Mouse (Mus musculus) embryonic stem cell, embryonic (primary cell): ENCODE results near the gene Cchcr1.

Experiments used
- CTCF ChIA-PET, 4 experiments: fragments of 300-600 bp in 2 of 4; fragments of 350-600 bp in 2 of 4; sonication (Branson Sonifier 250); formaldehyde crosslinking; loops; one replicate each; lab custom pipeline; 2022; ENCODE audit warnings: inconsistent platforms in 2 of 4; lab: Charles Lee
- POLR2A ChIA-PET, 4 experiments: fragments of 300-600 bp in 2 of 4; fragments of 350-600 bp in 2 of 4; sonication (Branson Sonifier 250); formaldehyde crosslinking; loops; one replicate each; lab custom pipeline; 2022; ENCODE audit warnings: antibody characterized with exemption in 4 of 4, inconsistent platforms in 1 of 4; lab: Charles Lee

The Cchcr1 gene

GRCm38 (mm10) chr17:35516652-35517500 lies at the start of gene Cchcr1, which contains the start of gene Tcf19:
Cchcr1 (plus strand) TSS chr17:35517100.
Tcf19 (minus strand) TSS chr17:35516824.
- CTCF ChIA-PET: interaction anchor here in 3 of 4 experiments (0.5 to 2.5 kb wide), 14 partner anchors 9 to 258 kb away, joined by 3 to 12 read pairs (median 4); partner anchors contain the start of gene Pou5f1 (in 1 of the 3)
- POLR2A ChIA-PET: interaction anchor here in 3 of 4 experiments (0.7 to 20.8 kb wide), 28 partner anchors 7 to 399 kb away, joined by 3 to 630 read pairs (median 6); partner anchors contain the start of genes Psors1c2 (in 3 of the 3), Pou5f1 (in 2 of the 3) and Ier3 (in 1 of the 3)

- CTCF ChIA-PET: interaction anchor here in 2 of 4 experiments (0.6 to 1.1 kb wide), 3 partner anchors 260 to 1490 kb away, joined by 3 to 9 read pairs (median 3); no protein-coding TSS in a partner anchor
- POLR2A ChIA-PET: interaction anchor here in 1 of 4 experiments (0.9 kb wide), 1 partner anchor 33 kb away, joined by 3 read pairs; no protein-coding TSS in a partner anchor
These were observed 48.0 kb upstream of the Cchcr1 start for GRCm38 (mm10) chr17:35468936-35469335.

- POLR2A ChIA-PET: interaction anchor here in 2 of 4 experiments (0.5 to 0.9 kb wide), 2 partner anchors 32 to 528 kb away, joined by 3 read pairs; no protein-coding TSS in a partner anchor
- CTCF ChIA-PET: interaction anchor here in 1 of 4 experiments (0.7 kb wide), 1 partner anchor 106 kb away, joined by 6 read pairs; no protein-coding TSS in a partner anchor
These were observed 46.8 kb upstream of the Cchcr1 start, which contains the start of gene H2-Q10 for GRCm38 (mm10) chr17:35469842-35470751. H2-Q10 (plus strand) TSS chr17:35470089.

GRCm38 (mm10) chr17:35484066-35484465 lies 32.8 kb upstream of the Cchcr1 start:
- ChIA-PET POLR2A (interaction anchor here in 3 of 4 experiments (0.9 to 24.5 kb wide), 11 partner anchors 8 to 95 kb away, joined by 3 to 630 read pairs (median 5); partner anchors contain the start of genes Pou5f1 (in 2 of the 3), Cchcr1 (in 1 of the 3), Psors1c2 (in 1 of the 3) and Tcf19 (in 1 of the 3)), CTCF (interaction anchor here (0.5 to 4.3 kb wide), 41 partner anchors 8 to 765 kb away, joined by 3 to 46 read pairs (median 4); partner anchors contain the start of genes Cchcr1 (in 1 of the 4), Pou5f1 (in 1 of the 4) and Tcf19 (in 1 of the 4))

- ChIA-PET CTCF (interaction anchor here (0.5 to 4.3 kb wide), 25 partner anchors 9 to 402 kb away, joined by 3 to 46 read pairs (median 4); partner anchors contain the start of genes Cchcr1 (in 1 of the 4), Flot1 (in 1 of the 4), Pou5f1 (in 1 of the 4) and Tcf19 (in 1 of the 4)), POLR2A (interaction anchor here (0.5 to 24.5 kb wide), 17 partner anchors 8 to 352 kb away, joined by 3 to 630 read pairs (median 5); partner anchors contain the start of genes Pou5f1 (in 3 of the 4), Cchcr1 (in 1 of the 4) and Tcf19 (in 1 of the 4))
These were observed 31.2 kb upstream of the Cchcr1 start for GRCm38 (mm10) chr17:35485702-35486101.

- POLR2A ChIA-PET: interaction anchor here (0.6 to 24.5 kb wide), 11 partner anchors 10 to 192 kb away, joined by 3 to 630 read pairs (median 9); partner anchors contain the start of genes Pou5f1 (in 2 of the 4), Cchcr1 (in 1 of the 4) and Tcf19 (in 1 of the 4)
These were observed 30.2 kb upstream of the Cchcr1 start for GRCm38 (mm10) chr17:35486726-35487125.

GRCm38 (mm10) chr17:35488041-35488440 lies 28.9 kb upstream of the Cchcr1 start:
- ChIA-PET POLR2A (interaction anchor here in 3 of 4 experiments (0.6 to 24.5 kb wide), 20 partner anchors 9 to 349 kb away, joined by 3 to 630 read pairs (median 5); partner anchors contain the start of genes Pou5f1 (in 3 of the 3), Cchcr1 (in 2 of the 3), Tcf19 (in 2 of the 3) and Cdsn (in 1 of the 3)), CTCF (interaction anchor here (0.6 to 3.8 kb wide), 24 partner anchors 9 to 301 kb away, joined by 3 to 36 read pairs (median 5); partner anchors contain the start of gene Pou5f1 (in 1 of the 4))

More at GRCm38 (mm10) chr17:35486726-35487125, 30.2 kb upstream of the Cchcr1 start:
- CTCF ChIA-PET: interaction anchor here in 3 of 4 experiments (0.6 to 4.3 kb wide), 8 partner anchors 17 to 257 kb away, joined by 3 to 46 read pairs (median 9); partner anchors contain the start of gene Pou5f1 (in 1 of the 3)

GRCm38 (mm10) chr17:35490320-35490719 lies 26.6 kb upstream of the Cchcr1 start:
- POLR2A ChIA-PET: interaction anchor here (0.7 to 24.5 kb wide), 29 partner anchors 10 to 103 kb away, joined by 3 to 630 read pairs (median 5); partner anchors contain the start of genes Pou5f1 (in 3 of the 4), Tcf19 (in 3 of the 4), Cchcr1 (in 2 of the 4) and Cdsn (in 1 of the 4)
- CTCF ChIA-PET: interaction anchor here (0.6 to 3.8 kb wide), 26 partner anchors 12 to 382 kb away, joined by 3 to 36 read pairs (median 5); partner anchors contain the start of genes Pou5f1 (in 1 of the 4) and Psors1c2 (in 1 of the 4)

GRCm38 (mm10) chr17:35497124-35497523 lies 19.8 kb upstream of the Cchcr1 start:
- POLR2A ChIA-PET: interaction anchor here (0.6 to 24.5 kb wide), 19 partner anchors 8 to 98 kb away, joined by 3 to 630 read pairs (median 5); partner anchors contain the start of genes Cchcr1 (in 2 of the 4), Pou5f1 (in 2 of the 4), Psors1c2 (in 1 of the 4) and Tcf19 (in 1 of the 4)
- CTCF ChIA-PET: interaction anchor here in 3 of 4 experiments (0.6 to 3.3 kb wide), 24 partner anchors 7 to 267 kb away, joined by 3 to 46 read pairs (median 5); partner anchors contain the start of genes Cchcr1 (in 1 of the 3) and Ddr1 (in 1 of the 3)

- CTCF ChIA-PET: interaction anchor here (0.6 to 6.3 kb wide), 19 partner anchors 11 to 271 kb away, joined by 3 to 52 read pairs (median 5); no protein-coding TSS in a partner anchor
- POLR2A ChIA-PET: interaction anchor here in 3 of 4 experiments (0.6 to 24.5 kb wide), 39 partner anchors 7 to 428 kb away, joined by 3 to 630 read pairs (median 4); partner anchors contain the start of genes Cchcr1 (in 3 of the 3), Tcf19 (in 3 of the 3), Ddx39b (in 1 of the 3) and H2-Q10 (in 1 of the 3)
These were observed 14.7 kb upstream of the Cchcr1 start for GRCm38 (mm10) chr17:35502226-35502625.

- ChIA-PET CTCF (interaction anchor here in 3 of 4 experiments (0.6 to 6.3 kb wide), 15 partner anchors 10 to 271 kb away, joined by 3 to 52 read pairs (median 5); no protein-coding TSS in a partner anchor), POLR2A (interaction anchor here in 3 of 4 experiments (0.6 to 24.5 kb wide), 35 partner anchors 7 to 760 kb away, joined by 3 to 630 read pairs (median 5); partner anchors contain the start of genes Cchcr1 (in 3 of the 3), Tcf19 (in 3 of the 3), Ddx39b (in 1 of the 3) and H2-Q10 (in 1 of the 3))
These were observed 14.1 kb upstream of the Cchcr1 start for GRCm38 (mm10) chr17:35502762-35503161.

- POLR2A ChIA-PET: interaction anchor here (0.5 to 24.5 kb wide), 34 partner anchors 5 to 1548 kb away, joined by 3 to 630 read pairs (median 5); partner anchors contain the start of genes Cchcr1 (in 2 of the 4), Ier3 (in 2 of the 4), Tcf19 (in 2 of the 4) and Pou5f1 (in 1 of the 4)
- CTCF ChIA-PET: interaction anchor here in 2 of 4 experiments (0.6 to 6.3 kb wide), 14 partner anchors 7 to 370 kb away, joined by 3 to 52 read pairs (median 4); partner anchors contain the start of genes Cchcr1 (in 1 of the 2) and Tcf19 (in 1 of the 2)
These were observed 13.1 kb upstream of the Cchcr1 start for GRCm38 (mm10) chr17:35503849-35504248.

GRCm38 (mm10) chr17:35504628-35505481 lies 12.0 kb upstream of the Cchcr1 start:
- ChIA-PET CTCF (interaction anchor here in 3 of 4 experiments (0.6 to 6.3 kb wide), 18 partner anchors 8 to 483 kb away, joined by 3 to 52 read pairs (median 4); partner anchors contain the start of genes Cchcr1 (in 1 of the 3) and Tcf19 (in 1 of the 3)), POLR2A (interaction anchor here (0.5 to 24.5 kb wide), 39 partner anchors 4 to 1549 kb away, joined by 3 to 630 read pairs (median 5); partner anchors contain the start of genes Cchcr1 (in 2 of the 4), Ier3 (in 2 of the 4), Tcf19 (in 2 of the 4) and Pou5f1 (in 1 of the 4))
